Mouse (Mus musculus): ENCODE data around the gene Btrc. TPM values are rescaled to one million over a fixed set of nuclear protein-coding genes. Genes with fewer than 3 reads are reported as not detected.
"Not testable (repeated sequence)": the region's sequence is repeated elsewhere in the genome, so short reads cannot be mapped to it uniquely, and the experiment has no call there.

Gene Btrc
- total RNA-seq, 4 experiments from 2014 or later, result 89.1 to 111 (median 97.8) TPM

DNA sequence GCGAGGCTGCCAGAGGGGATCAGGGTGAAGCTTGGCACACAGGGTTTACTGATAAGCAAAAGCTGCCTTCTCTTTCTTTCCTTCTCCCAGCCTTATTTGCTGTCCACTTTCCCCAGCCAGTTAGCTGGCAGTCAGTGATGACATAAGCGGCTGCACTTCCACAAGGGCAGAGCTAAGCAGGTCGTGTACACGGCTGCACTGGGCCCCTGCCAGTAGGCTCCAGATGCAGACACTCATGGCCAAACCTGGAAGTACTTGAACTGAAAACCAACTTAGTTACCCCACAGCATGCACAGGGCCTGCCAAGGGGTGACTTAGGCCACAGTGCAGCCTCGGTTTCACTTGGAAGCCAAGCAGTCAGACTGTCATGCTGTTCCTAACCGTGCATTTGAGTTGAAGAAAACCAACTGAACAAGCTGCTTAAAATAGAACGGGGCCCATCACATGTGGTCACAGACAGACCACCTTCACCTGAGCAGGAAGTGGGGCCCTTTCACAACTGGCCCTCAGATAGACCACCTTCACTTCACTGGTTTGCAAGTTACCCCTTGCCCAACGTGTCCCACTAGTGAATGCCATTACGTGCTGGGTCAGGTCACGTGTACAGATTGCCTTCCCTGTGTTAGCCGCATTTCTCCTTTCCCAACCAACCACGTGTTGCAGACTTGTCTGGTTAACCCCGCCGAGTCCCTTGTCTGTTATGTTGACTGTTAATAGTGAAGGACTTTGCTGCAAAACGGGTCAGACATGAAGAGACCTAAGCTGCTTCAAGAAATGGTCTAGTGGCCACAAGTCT is 166.9 kb downstream of the Btrc start:
- DNase-seq (ENCODE audit: low spot score in 2 of 2), result no peak

DNA sequence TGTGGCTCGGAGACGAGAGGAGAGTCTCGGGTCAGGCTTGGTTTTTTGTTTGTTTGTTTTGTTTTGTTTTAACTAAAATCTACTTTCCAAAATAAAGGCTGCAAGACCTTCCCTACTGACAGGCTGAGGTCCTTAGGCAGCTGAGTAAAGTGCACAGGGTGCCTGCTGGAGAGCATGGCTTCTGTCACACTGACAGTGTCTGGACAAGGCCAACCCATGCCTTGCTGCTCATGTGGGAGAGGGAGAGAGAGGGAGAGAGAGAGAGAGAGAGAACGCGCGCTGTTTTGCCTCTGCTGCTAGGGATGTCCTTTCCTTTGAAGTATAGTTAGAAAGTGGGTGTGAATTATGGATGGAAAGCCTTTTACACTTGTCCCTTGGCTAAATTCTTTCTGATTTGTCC is 168.0 kb downstream of the Btrc start:
- no peak for DNase-seq (ENCODE audit: low spot score in 2 of 2)

DNA sequence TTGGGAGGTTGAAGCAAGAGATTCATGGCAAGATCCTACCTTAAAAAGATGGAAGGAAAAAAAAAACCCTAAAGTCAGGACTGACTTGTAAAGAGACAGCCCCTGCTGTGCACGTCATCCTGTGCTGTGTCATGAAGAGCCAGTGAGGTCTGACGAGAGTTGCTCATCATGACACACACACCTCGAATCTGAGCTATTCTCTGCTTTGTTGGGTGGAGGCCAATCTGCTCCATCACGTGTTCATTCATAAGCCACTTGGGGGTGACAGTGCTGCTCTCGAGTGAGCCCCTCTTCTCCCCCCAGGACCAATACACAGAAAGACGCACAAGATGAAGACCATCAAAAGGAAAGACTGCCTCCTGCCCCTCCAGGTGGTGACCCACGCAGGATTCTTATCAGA is 170.1 kb downstream of the Btrc start:
- no peak for DNase-seq (ENCODE audit: low spot score in 2 of 2)

DNA sequence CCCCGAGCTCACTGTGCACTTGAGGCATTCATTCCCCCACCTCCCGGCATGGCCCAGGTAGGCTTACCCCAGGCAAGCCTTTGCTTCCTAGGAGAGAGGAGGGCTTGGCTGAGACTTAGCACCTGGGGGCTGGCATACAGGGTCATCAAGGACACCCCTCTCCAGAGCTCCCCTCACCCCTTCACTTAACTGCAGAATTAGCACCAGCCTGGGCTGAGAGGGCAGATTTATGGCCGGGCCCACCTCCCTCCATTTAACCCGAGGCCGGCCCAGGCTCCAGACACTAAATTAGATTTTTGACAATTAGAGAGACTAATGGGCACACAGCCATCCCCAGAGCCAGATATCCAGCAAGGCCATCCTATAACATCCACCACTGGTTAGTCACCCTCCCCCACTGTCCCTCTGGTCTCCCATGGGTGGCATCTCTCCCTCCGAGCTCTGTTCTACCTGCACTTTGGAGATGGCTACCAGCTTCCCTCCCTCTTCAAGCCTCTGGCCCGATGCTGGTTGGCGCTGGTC is 171.7 kb downstream of the Btrc start:
- DNase-seq (ENCODE audit: low spot score in 2 of 2), result no peak

DNA sequence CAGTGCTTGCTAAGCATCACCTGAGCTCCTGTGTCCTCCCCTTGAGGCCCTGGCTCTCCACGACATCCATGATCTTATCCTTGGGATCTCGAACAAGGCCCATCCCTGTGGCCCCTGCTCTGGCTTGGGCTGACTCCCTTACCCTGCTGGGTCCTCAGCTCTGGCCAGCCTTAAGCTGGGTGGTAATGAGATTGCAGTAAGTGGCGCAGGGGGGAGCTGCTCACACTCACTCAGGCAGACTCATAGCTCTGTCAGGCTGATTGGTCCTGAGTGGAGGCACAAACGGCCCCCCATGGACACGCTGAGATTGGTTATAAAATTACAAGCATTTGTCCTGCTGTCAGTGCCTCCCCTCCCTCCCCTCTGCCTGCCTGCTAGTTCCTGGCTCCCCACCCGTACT is 172.4 kb downstream of the Btrc start:
- no peak for DNase-seq (ENCODE audit: low spot score in 2 of 2)

DNA sequence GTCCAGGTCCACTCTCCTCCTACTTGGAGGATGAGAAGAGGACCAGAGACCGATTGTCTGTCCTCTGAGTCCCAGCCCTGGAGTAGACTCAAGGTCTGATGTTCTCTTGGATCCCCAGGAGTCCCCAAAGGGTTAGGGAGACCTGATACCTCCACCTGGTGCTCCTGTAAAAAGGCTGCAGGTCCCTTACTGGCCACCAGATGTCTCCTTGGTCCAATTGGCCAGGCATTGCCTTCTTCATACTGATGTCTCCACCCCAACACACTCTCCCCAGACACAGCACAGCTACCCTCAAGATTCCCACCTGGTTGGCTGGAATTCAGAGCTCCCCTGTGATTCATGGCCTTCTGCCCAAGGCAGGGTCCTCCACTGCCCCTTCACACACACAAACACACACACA is 174.0 kb downstream of the Btrc start:
- DNase-seq (ENCODE audit: low spot score in 2 of 2), result no peak

DNA sequence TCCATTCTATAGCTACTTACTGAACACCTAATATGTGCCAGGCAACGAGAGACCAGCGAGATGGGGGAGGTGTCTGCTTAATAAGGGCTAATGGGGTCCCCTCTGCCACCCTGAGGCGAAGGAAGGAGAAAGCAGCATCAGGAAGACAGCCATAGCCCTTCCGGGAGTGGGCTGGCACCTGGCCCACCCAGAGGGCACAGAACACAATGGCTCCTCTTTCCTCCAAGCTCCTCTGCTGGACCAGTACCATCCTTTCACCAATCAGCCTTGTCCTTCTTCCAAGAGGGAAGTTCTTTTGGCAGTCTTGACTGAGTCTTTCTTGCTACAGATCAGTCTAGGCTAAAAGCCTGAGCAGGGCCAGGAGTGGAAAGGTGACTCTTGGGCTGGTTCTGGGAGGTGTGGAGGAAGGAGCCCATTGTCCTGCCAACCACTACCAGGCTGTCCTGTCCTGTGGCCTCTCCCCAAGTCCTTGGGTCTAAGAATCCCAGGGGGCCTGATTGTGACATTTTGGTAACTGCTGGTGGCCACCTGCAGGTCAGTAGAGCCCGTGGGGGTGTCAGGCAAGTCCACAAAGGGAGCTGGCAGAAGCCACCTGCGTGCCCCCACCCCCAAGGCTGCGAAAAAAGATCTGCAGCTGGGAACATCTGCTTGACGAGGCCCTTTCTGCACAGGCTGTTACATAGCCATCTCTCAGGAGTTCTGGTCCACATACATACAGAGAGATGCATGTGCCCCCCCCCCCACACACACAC is 177.3 kb downstream of the Btrc start:
- no peak for DNase-seq (ENCODE audit: low spot score in 2 of 2)

DNA sequence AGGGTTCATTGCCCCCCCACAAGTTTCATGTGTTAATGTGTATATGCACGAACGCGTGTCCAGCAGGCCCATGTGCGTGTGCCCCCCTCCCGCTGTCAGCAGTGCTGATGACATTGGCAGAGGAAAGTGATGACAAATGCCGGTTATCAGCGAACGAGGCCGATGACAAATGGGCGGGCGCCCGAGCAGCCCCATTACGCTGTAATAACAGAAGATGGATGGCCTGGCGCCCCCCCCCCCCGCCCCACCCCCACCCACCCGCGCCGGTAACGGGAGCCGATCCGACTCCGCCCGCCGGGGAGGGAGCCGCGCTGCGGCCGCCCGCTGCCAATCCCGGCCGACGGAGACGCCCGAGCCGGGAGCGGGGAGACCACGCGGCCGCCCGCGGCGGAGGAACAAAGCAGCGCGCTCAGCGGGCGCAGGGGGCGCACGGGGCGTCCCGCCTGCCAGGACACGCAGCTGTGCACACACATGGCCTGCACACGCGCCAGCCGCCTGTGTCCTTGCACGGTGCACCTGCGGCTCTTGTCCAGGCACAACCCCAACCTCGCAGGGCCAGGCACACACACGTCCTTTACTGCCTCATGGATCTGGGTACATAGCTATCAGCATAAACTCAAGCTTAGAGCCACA is 178.0 kb downstream of the Btrc start:
- no peak for DNase-seq (ENCODE audit: low spot score in 2 of 2)

DNA sequence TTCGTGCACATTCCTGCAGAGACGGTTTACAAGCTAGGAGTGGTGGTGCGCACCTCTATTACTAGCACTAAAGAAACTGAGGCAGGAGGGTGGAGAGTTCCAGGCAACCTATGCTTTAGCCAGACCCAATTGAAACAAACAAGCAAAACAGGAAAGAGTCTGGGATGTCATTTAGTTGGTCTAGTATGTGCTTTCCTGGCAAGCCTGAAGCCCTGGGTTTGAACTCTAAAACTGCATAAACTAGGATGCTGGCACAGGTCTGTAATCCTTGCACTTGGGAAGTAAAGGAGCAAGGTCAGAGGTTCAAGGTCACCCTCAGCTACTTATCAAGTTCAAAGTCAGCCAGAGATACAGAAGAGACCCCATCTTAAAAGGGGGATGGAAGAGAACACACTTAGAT is 178.5 kb downstream of the Btrc start:
- DNase-seq (ENCODE audit: low spot score in 2 of 2), result no peak

DNA sequence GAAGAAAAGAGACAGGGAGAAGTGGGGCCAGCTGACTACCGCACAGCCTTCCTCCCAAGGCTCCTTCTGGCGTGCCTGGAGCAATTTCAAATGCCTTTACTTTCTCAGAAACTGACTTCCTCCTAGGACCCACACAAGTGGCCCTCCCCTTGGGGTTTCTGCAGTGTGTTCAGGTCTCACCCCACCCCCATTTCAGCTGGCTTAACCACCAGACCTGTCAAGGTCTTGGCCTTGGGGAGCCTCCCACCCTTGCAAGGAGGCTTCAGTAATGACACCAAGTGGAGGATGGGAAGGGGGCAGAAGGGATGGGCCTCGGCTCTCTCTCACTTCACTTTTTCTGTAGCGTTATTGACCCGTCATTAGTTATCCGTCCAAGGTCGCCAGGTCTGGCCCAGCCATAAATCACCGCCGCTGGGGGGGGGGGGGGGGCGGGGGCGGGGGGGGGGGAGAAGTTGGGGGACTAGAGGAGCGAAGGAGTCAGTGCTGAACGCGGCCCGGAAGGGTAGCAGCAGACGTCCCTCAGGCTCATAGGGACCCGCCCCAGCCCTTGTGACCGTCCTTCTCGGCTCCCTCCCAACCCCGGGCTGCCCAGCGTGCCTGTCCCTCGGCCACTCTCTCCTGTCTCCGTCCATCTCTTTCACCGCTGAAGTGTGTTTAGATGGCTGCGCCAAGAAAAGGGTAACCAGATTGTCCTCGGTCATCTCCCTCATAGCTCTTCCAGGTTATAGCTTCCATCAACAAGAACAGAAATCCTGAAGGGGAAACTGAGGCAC is 180.8 kb downstream of the Btrc start:
- no peak for DNase-seq (ENCODE audit: low spot score in 2 of 2)

DNA sequence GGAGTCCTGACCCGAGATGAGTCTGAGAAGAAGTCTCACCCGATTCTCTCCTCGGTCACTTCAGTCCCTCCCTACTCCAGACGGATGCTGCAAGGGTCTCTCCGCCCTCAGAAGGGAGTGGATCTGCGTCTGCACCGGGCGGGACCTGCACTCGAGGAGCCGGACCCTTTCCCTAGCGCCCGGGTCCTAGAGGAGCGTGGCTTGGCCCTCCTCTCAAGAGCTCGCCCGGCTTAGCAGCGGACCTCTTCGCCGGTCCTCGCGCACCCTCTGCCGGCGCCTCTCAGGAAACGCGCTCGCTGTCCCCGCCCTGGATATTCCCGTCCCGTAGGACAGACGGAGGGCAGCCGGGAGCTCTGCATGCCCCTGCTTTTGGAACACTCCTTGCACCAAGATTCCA is 181.4 kb downstream of the Btrc start:
- DNase-seq (ENCODE audit: low spot score in 2 of 2), result peak in 1 of 2 experiments; percentile 81

DNA sequence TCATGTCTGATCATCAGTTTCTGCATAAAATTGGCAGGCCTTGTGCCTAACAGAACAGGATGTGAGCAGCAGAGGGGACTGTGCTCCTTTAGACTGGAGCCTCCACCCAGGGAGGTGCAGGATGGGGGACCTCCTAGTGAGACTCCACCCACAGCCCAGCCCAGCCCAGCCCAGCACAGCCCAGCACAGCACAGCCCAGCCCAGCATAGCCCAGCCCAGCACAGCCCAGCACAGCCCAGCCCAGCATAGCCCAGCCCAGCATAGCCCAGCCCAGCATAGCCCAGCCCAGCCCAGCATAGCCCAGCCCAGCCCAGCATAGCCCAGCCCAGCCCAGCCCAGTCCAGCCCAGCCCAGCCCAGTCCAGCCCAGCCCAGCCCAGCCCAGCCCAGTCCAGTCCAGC is 184.7 kb downstream of the Btrc start:
- not testable (repeated sequence) for DNase-seq (ENCODE audit: low spot score in 2 of 2)

DNA sequence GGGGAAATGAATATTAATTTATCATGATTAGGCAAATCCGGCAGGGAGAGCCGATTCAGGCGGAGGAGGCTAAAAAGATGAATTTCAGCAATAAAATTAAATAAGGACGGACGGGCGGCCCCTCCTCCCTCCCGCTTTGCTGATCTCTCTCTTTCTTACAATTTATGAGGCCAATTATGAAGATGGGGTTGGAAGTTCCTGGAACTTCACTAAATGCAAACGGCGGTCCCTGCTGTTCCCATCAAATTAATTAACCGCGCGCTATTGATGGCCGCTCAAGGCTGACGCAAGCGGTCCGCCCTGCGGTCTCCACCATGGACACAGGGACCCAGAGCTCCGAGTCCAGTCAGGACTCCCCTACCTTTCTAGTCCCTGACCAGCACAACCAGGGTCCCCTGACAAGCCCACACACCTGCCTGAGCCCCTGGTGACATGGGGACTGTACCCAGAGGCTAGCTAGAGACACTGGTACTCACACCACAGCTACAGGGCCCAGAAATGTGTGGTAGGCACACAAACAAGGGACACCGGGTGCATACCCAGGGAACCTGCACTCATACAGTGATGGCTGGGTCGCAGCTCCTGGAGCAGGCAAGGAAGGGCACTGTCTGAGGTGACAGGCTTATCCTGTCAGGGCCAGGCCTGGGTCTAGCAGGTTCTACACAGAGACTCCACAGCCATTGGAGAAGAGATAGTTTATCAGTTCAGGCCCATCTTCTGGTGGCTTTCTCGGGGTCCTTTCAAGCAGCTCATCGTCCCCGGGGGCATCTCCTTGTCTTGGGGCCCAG is 185.8 kb downstream of the Btrc start:
- DNase-seq (ENCODE audit: low spot score in 2 of 2), result no peak

DNA sequence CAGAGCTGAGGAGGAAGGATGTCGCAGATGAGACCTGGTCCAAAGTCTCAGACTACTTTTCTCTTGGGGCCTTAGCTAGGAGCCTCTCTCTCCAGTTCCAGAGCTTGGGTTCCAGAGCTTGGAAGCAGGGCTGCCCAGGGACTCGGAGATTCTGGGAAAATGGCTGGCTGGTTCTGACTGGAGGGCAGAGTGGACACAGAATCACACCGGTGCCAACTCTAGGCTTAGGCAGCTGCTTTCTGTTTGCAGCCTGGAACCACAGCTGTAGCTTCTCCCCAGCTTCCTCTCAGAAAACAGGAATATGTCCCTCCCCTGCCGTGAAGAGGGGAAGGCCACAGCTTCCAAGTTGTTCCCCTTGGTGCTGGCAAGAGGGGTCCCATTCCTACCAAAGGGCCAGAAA is 186.4 kb downstream of the Btrc start:
- DNase-seq (ENCODE audit: low spot score in 2 of 2), result no peak

DNA sequence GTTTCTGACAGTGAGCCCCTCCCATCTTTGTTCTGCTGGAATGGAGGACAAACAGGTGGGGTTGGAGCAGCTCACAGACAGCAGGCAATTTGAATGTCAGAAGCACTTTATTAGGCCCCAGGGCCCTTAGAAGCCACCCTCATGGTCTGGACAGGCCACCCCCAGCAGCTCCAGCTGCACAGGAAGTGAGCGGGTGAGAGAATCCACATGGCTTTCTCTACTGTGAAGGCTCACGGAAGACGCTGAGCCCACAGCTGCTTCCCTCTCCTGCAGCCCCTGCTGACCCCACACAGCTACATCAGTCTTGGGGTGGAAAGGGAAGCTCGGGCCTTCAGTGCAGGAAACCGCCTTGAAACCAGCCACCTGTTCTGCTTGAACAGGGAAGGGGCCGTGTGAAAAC is 188.7 kb downstream of the Btrc start:
- no peak for DNase-seq (ENCODE audit: low spot score in 2 of 2)

DNA sequence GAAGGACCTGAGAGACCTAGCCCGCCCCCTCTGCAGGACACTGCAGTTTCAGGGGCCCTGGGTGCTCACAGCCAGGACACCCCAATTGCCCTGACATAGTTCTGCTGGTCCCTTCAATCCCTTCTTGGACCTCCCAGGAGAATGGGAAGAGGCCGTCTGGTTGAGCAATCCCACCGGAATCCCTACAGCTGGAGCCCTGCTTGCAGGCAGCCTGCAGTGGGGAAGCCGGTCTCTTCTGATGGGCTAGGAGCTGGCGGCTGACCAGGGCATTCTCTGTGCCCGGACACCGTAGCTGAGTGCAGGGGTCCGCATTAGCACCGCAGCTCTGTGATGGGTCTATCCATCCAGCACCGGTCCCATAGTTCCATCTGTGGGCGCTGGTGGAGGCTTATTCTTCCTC is 190.6 kb downstream of the Btrc start:
- DNase-seq (ENCODE audit: low spot score in 2 of 2), result no peak

DNA sequence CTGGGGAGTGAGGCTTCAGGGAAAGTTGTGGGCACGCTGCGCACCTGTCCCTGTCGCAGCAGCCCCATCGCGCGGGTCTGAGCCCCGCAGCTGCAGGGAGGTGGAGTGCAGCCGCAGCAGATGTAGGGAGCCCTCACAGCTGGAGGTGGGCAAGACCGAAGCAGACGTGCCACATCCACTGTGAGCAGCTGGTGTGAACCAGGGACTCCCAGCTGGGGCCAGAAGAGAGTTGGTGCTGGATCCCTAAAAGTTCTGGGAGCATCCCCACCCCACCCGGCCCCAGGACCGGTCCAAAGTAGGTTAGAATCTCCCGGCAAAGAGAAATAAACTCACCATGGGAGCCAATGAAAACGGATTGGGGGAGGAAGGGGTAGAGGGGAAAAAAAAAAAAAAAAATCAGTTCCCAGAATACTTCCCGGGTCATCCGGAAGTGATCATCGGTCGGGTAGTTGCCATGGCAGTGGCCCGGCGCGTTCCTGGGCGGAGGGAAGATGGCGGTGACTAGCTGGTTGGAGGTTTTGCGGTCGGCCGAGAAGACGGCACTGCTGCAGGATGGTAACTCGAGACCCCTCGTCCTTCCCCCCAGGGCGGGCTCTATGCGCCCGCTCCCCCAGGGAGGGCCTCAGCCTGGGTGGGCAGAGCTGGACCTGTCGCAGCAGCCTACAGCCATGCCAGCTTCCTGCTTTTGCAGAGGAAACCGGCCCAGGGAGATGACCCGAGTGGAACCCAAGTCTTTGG is 196.8 kb downstream of the Btrc start, which contains the start of the genes Poll and Gm17018:
Gene Poll (minus strand): TSS at position 379 of the 738 bp plus-strand sequence.
Gene Gm17018 (plus strand): TSS at position 463 of the 738 bp plus-strand sequence.
- DNase-seq (ENCODE audit: low spot score in 2 of 2), result peak; percentile 79

DNA sequence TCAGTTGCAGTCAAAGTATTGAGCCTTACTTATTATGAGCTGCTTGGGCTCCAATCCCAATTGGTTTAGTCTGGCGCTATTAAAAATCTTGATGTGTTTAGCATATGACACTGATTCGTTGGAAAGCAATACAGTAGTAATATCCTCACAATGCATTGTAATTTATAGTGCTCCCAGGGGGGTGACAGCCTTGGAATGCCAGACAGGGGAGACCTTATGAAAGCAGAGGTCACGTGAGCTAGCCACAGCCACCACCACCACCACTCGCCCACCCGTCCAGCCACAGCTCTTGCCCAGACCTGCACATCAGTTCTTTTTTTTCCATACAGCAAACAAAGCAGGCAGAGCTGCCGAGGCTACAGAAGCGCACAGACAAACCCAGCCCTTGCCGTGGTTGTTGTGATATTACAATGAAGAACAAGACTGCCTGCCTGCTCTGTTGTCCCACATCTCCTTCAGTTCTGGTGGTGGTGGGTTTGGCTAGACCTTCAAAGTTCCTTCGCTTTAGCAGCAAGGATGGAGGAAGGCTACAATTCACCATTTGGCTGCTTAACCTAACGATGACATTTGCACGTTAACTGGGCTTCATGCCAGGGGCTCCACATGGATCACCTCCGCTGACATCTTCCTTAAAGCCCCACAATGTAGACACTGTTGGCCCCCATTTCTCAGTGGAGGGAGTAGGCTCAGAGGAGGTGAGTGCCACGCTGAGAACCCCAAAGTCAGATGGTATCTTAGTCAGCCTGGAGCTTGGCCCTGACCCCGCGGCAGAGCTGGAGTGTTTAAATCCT is 202.6 kb downstream of the Btrc start:
- DNase-seq (ENCODE audit: low spot score in 2 of 2), result no peak

DNA sequence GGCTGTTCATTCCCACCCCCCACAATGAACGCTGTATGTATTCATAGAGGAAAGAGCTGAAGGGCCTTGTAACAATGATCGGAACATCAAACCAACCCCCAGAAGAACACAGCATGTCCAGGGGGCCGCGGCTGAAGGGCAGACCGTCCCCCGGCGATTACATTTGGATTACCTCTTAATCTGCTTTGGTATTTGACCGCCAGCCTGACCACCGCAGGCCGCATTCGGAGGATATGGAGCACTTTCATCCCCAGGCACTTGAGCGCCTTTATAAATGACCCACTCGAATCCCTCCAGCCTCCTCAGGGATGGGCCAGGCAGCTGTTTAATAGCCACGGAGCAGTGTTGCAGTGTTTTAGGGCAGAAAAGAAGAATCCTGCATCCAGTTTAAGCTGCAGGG is 203.8 kb downstream of the Btrc start:
- no peak for DNase-seq (ENCODE audit: low spot score in 2 of 2)

All from layer of hippocampus, adult 8-10 months (tissue).